Mouse (Mus musculus): ENCODE measurements around the gene Prkag2. TPM values are rescaled to one million over a fixed set of nuclear protein-coding genes. Genes with fewer than 3 reads are reported as not detected.

Gene Prkag2
- polyA plus RNA-seq, 1 experiment from 2014 or later, result 109 TPM

GRCm38 (mm10) chr5:25114110-25114509 is 13.7 kb upstream of the Prkag2 start:
- Histone ChIP-seq H3K27me3 (replicated peaks; ENCODE audit: control insufficient read depth, insufficient read depth, low read length) (no peaks in the 10 kb centered on the region), H3K36me3 (ENCODE audit: control insufficient read depth, insufficient read depth) (no peaks in the 10 kb centered on the region), H3K4me1 (replicated peaks; ENCODE audit: control insufficient read depth, insufficient read depth, low read length) (no peaks in the 10 kb centered on the region), H3K4me2 (ENCODE audit: low read length) (no peak overlapping the region), H3K27ac (ENCODE audit: low read length) (no peak overlapping the region), H3K4me3 (replicated peaks; ENCODE audit: low read length) (no peak overlapping the region), H3K9me3 (ENCODE audit: control insufficient read depth, low read length) (no peaks in the 10 kb centered on the region), H3K9ac (replicated peaks; ENCODE audit: low read depth, low read length) (no peak overlapping the region)
- no peak for ATAC-seq

- WGBS, result 88% methylated on average over 3 of the region's 3 CpGs
- no peak overlapping the region for H3K4me3 ChIP-seq (replicated peaks; ENCODE audit: low read length)
- no peaks in the 10 kb centered on the region for H3K36me3 ChIP-seq (ENCODE audit: control insufficient read depth, insufficient read depth)
- H3K27me3 ChIP-seq (replicated peaks; ENCODE audit: control insufficient read depth, insufficient read depth, low read length), result no peaks in the 10 kb centered on the region
- H3K4me1 ChIP-seq (replicated peaks; ENCODE audit: control insufficient read depth, insufficient read depth, low read length), result no peaks in the 10 kb centered on the region
- H3K9ac ChIP-seq (replicated peaks; ENCODE audit: low read depth, low read length), result no peak overlapping the region
- H3K4me2 ChIP-seq (ENCODE audit: low read length), result no peak overlapping the region
- ATAC-seq, result no peak
- H3K27ac ChIP-seq (ENCODE audit: low read length), result no peak overlapping the region
- no peaks in the 10 kb centered on the region for H3K9me3 ChIP-seq (ENCODE audit: control insufficient read depth, low read length)
These were observed 9.9 kb upstream of the Prkag2 start for GRCm38 (mm10) chr5:25110314-25110713.

GRCm38 (mm10) chr5:25105748-25106147 is 5.3 kb upstream of the Prkag2 start:
- Histone ChIP-seq H3K9me3 (ENCODE audit: control insufficient read depth, low read length) (no peaks in the 10 kb centered on the region), H3K9ac (replicated peaks; ENCODE audit: low read depth, low read length) (no peak overlapping the region), H3K27ac (ENCODE audit: low read length) (no peak overlapping the region), H3K4me1 (replicated peaks; ENCODE audit: control insufficient read depth, insufficient read depth, low read length) (peaks cover 7% of the 10 kb centered on the region; the same call in 1 of the 2 replicates), H3K4me2 (ENCODE audit: low read length) (no peak overlapping the region), H3K4me3 (replicated peaks; ENCODE audit: low read length) (no peak overlapping the region), H3K36me3 (ENCODE audit: control insufficient read depth, insufficient read depth) (no peaks in the 10 kb centered on the region), H3K27me3 (replicated peaks; ENCODE audit: control insufficient read depth, insufficient read depth, low read length) (peaks cover 7% of the 10 kb centered on the region)
- ATAC-seq, result no peak

- H3K9ac ChIP-seq (replicated peaks; ENCODE audit: low read depth, low read length), result peak overlapping the region; percentile 56
- peaks cover 16% of the 10 kb centered on the region for H3K4me1 ChIP-seq (replicated peaks; ENCODE audit: control insufficient read depth, insufficient read depth, low read length)
- H3K4me2 ChIP-seq (ENCODE audit: low read length), result peak overlapping the region; percentile 71
- peaks cover 28% of the 10 kb centered on the region for H3K27me3 ChIP-seq (replicated peaks; ENCODE audit: control insufficient read depth, insufficient read depth, low read length)
- H3K27ac ChIP-seq (ENCODE audit: low read length), result no peak overlapping the region
- ATAC-seq, result 0 out of 2 replicates have a peak, but pooled peaks have one; percentile 8
- H3K9me3 ChIP-seq (ENCODE audit: control insufficient read depth, low read length), result no peaks in the 10 kb centered on the region
- no peaks in the 10 kb centered on the region for H3K36me3 ChIP-seq (ENCODE audit: control insufficient read depth, insufficient read depth)
- whole genome bisulfite sequencing, result under 1% methylated on average over 25 of the region's 25 CpGs
- H3K4me3 ChIP-seq (replicated peaks; ENCODE audit: low read length), result peak overlapping the region; percentile 53
These were observed 683 bp upstream of the Prkag2 start for GRCm38 (mm10) chr5:25101126-25101523.

GRCm38 (mm10) chr5:25100157-25100515 is 306 bp downstream of the Prkag2 start:
- H3K27me3 ChIP-seq (replicated peaks; ENCODE audit: control insufficient read depth, insufficient read depth, low read length), result peaks cover 28% of the 10 kb centered on the region
- WGBS, result under 1% methylated on average over 26 of the region's 26 CpGs
- H3K36me3 ChIP-seq (ENCODE audit: control insufficient read depth, insufficient read depth), result no peaks in the 10 kb centered on the region
- 0 out of 2 replicates have a peak, but pooled peaks have one; percentile 16 for ATAC-seq
- peak overlapping the region; percentile 56; the same call in 1 of the 2 replicates for H3K9ac ChIP-seq (replicated peaks; ENCODE audit: low read depth, low read length)
- H3K4me2 ChIP-seq (ENCODE audit: low read length), result peak overlapping the region; percentile 71
- no peaks in the 10 kb centered on the region for H3K9me3 ChIP-seq (ENCODE audit: control insufficient read depth, low read length)
- no peak overlapping the region for H3K27ac ChIP-seq (ENCODE audit: low read length)
- peaks cover 16% of the 10 kb centered on the region for H3K4me1 ChIP-seq (replicated peaks; ENCODE audit: control insufficient read depth, insufficient read depth, low read length)
- peak overlapping the region; percentile 53 for H3K4me3 ChIP-seq (replicated peaks; ENCODE audit: low read length)

- under 1% methylated on average over 45 of the region's 45 CpGs for WGBS
- H3K9me3 ChIP-seq (ENCODE audit: control insufficient read depth, low read length), result no peaks in the 10 kb centered on the region
- H3K4me3 ChIP-seq (replicated peaks; ENCODE audit: low read length), result peak overlapping the region; percentile 53
- H3K27ac ChIP-seq (ENCODE audit: low read length), result no peak overlapping the region
- H3K4me1 ChIP-seq (replicated peaks; ENCODE audit: control insufficient read depth, insufficient read depth, low read length), result peaks cover 16% of the 10 kb centered on the region
- H3K36me3 ChIP-seq (ENCODE audit: control insufficient read depth, insufficient read depth), result no peaks in the 10 kb centered on the region
- peaks cover 28% of the 10 kb centered on the region for H3K27me3 ChIP-seq (replicated peaks; ENCODE audit: control insufficient read depth, insufficient read depth, low read length)
- peak overlapping the region; percentile 56 for H3K9ac ChIP-seq (replicated peaks; ENCODE audit: low read depth, low read length)
- peak overlapping the region; percentile 71 for H3K4me2 ChIP-seq (ENCODE audit: low read length)
- peak; percentile 81 for ATAC-seq
These were observed 880 bp downstream of the Prkag2 start for GRCm38 (mm10) chr5:25099367-25100156.

GRCm38 (mm10) chr5:25097891-25098290 is 2.6 kb downstream of the Prkag2 start:
- H3K4me2 ChIP-seq (ENCODE audit: low read length), result no peak overlapping the region
- no peak overlapping the region for H3K27ac ChIP-seq (ENCODE audit: low read length)
- H3K36me3 ChIP-seq (ENCODE audit: control insufficient read depth, insufficient read depth), result no peaks in the 10 kb centered on the region
- H3K27me3 ChIP-seq (replicated peaks; ENCODE audit: control insufficient read depth, insufficient read depth, low read length), result peaks cover 28% of the 10 kb centered on the region
- no peak overlapping the region for H3K4me3 ChIP-seq (replicated peaks; ENCODE audit: low read length)
- no peak overlapping the region for H3K9ac ChIP-seq (replicated peaks; ENCODE audit: low read depth, low read length)
- H3K9me3 ChIP-seq (ENCODE audit: control insufficient read depth, low read length), result no peaks in the 10 kb centered on the region
- H3K4me1 ChIP-seq (replicated peaks; ENCODE audit: control insufficient read depth, insufficient read depth, low read length), result peaks cover 16% of the 10 kb centered on the region
- WGBS, result 79% methylated on average over 3 of the region's 3 CpGs
- no peak for ATAC-seq

GRCm38 (mm10) chr5:25096431-25096830 is 4.0 kb downstream of the Prkag2 start:
- no peak for ATAC-seq

GRCm38 (mm10) chr5:25092630-25093245 is 7.7 kb downstream of the Prkag2 start:
- WGBS, result 77% methylated on average over 8 of the region's 8 CpGs
- Histone ChIP-seq H3K27ac (ENCODE audit: low read length) (no peak overlapping the region), H3K36me3 (ENCODE audit: control insufficient read depth, insufficient read depth) (no peaks in the 10 kb centered on the region), H3K4me2 (ENCODE audit: low read length) (no peak overlapping the region), H3K9me3 (ENCODE audit: control insufficient read depth, low read length) (no peaks in the 10 kb centered on the region), H3K27me3 (replicated peaks; ENCODE audit: control insufficient read depth, insufficient read depth, low read length) (peaks cover under 1% of the 10 kb centered on the region; the same call in 1 of the 2 replicates), H3K4me1 (replicated peaks; ENCODE audit: control insufficient read depth, insufficient read depth, low read length) (no peaks in the 10 kb centered on the region), H3K4me3 (replicated peaks; ENCODE audit: low read length) (no peak overlapping the region), H3K9ac (replicated peaks; ENCODE audit: low read depth, low read length) (no peak overlapping the region)
- ATAC-seq, result no peak

More at GRCm38 (mm10) chr5:25096431-25096830, 4.0 kb downstream of the Prkag2 start:
- peaks cover 15% of the 10 kb centered on the region for H3K4me1 ChIP-seq (replicated peaks; ENCODE audit: control insufficient read depth, insufficient read depth, low read length)
- no peak overlapping the region for H3K27ac ChIP-seq (ENCODE audit: low read length)
- H3K9me3 ChIP-seq (ENCODE audit: control insufficient read depth, low read length), result no peaks in the 10 kb centered on the region
- WGBS, result 70% methylated on average over 4 of the region's 4 CpGs
- H3K27me3 ChIP-seq (replicated peaks; ENCODE audit: control insufficient read depth, insufficient read depth, low read length), result peaks cover 23% of the 10 kb centered on the region
- H3K4me2 ChIP-seq (ENCODE audit: low read length), result no peak overlapping the region
- no peak overlapping the region for H3K4me3 ChIP-seq (replicated peaks; ENCODE audit: low read length)
- H3K9ac ChIP-seq (replicated peaks; ENCODE audit: low read depth, low read length), result no peak overlapping the region
- H3K36me3 ChIP-seq (ENCODE audit: control insufficient read depth, insufficient read depth), result no peaks in the 10 kb centered on the region

Measured in forebrain, embryonic 16.5 days (tissue).